Comparison of ENCODE assay signal across 33 mouse cellular contexts in genomic region chr5:134609916-134610643, GRCm38 (mm10). TPM values are rescaled to one million over a fixed set of nuclear protein-coding genes. Genes with fewer than 3 reads are reported as not detected.
"Had no signal": no experiment of that assay in that cellular context is flagged by ENCODE, and none has a peak within 500 bp of the region (broad histone marks: within the 10 kb centered on the region; RNA-seq: fewer than 3 reads in every experiment).

No protein-coding gene starts in this region.

- H3K4me1 ChIP-seq: heart, embryonic 12.5 days; limb, embryonic 13.5 days had no signal

- H3K4me3 ChIP-seq: heart, embryonic 10.5 days; heart, embryonic 12.5 days; hindbrain, embryonic 10.5 days; hindbrain, embryonic 12.5 days; intestine, embryonic 15.5 days; limb, embryonic 13.5 days; limb, embryonic 15.5 days; liver, embryonic 12.5 days had no signal

- H3K27me3 ChIP-seq: heart, embryonic 12.5 days; hindbrain, embryonic 12.5 days; intestine, embryonic 15.5 days; limb, embryonic 13.5 days; limb, embryonic 15.5 days; liver, embryonic 12.5 days had no signal

- H3K36me3 ChIP-seq: intestine, embryonic 15.5 days; limb, embryonic 15.5 days; liver, embryonic 12.5 days had no signal

- H3K27ac ChIP-seq: heart, embryonic 10.5 days; hindbrain, embryonic 10.5 days; hindbrain, embryonic 12.5 days; hindbrain, embryonic 14.5 days; intestine, embryonic 15.5 days; limb, embryonic 13.5 days; limb, embryonic 15.5 days; liver, embryonic 12.5 days had no signal

- DNase-seq: gastrocnemius, postnatal 14 days; gastrocnemius, postnatal 36 days; heart, adult 18-20 months; heart, postnatal 10 days; heart, postnatal 4 days; kidney, adult 18-20 months; kidney, adult 8-10 months; kidney, postnatal 10 days; kidney, postnatal 25 days; kidney, postnatal 4 days; layer of hippocampus, adult 9-11 months; layer of hippocampus, postnatal 36 days; left cerebral cortex, postnatal 4 days had no signal

- ATAC-seq: hindbrain, embryonic 16.5 days; inflammation-experienced regulatory T-cells, adult 6 months; intestine, embryonic 15.5 days; intestine, postnatal 0 days; liver, embryonic 12.5 days had no signal

RNA-seq across cellular contexts. Expression of gene Syna, which starts 50.1 kb away (rescaled TPM):
- total RNA-seq: gastrocnemius, adult 18-20 months; gastrocnemius, adult 8-10 months; gastrocnemius, postnatal 36 days; heart, adult 18-20 months; heart, adult 8-10 months; heart, postnatal 10 days; heart, postnatal 25 days; heart, postnatal 4 days; left cerebral cortex, postnatal 4 days; liver, adult 2 months had no signal
- polyA plus RNA-seq: heart, embryonic 10.5 days; heart, embryonic 12.5 days; heart, embryonic 14.5 days; heart, embryonic 16.5 days; limb, embryonic 11.5 days; liver, adult 2 months; liver, embryonic 12.5 days had no signal
